Mouse (Mus musculus) spleen, adult 2 months (tissue): Measurements from ENCODE around the gene Kif21a. TPM values are rescaled to one million over a fixed set of nuclear protein-coding genes. Genes with fewer than 3 reads are reported as not detected.

Source experiments
- DNase-seq, 2 experiments: peaks; one replicate each; pipeline versions ENCODE4 v3.0.0 to v3.0.0-alpha.2; 2012 to 2021; ENCODE audit warnings: low spot score in 2 of 2, low read depth in 1 of 2
- H3K27ac ChIP-seq: fragments of 200-500 bp; 2 replicates; pipeline ENCODE4 v1.5.1; 2012; ENCODE audit warnings: low read length, inconsistent platforms; ENCODE audit not compliant: insufficient read depth
- H3K27me3 ChIP-seq: fragments of 200-500 bp; 2 replicates; pipeline ENCODE4 v1.6.1; 2012; ENCODE audit warnings: mild to moderate bottlenecking, moderate library complexity, low read length, inconsistent platforms; ENCODE audit not compliant: control insufficient read depth, insufficient read depth
- H3K36me3 ChIP-seq: fragments of 200-500 bp; 2 replicates; pipeline ENCODE4 v1.6.1; 2012; ENCODE audit warnings: mild to moderate bottlenecking, low read length, inconsistent platforms; ENCODE audit not compliant: control insufficient read depth, insufficient read depth
- H3K4me1 ChIP-seq: fragments of 200-500 bp; 2 replicates; pipeline ENCODE4 v1.6.1; 2011; ENCODE audit warnings: inconsistent platforms; ENCODE audit not compliant: control insufficient read depth, insufficient read depth, insufficient read length
- H3K4me3 ChIP-seq: fragments of 200-500 bp; 2 replicates; pipeline ENCODE4 v1.5.1; 2011; ENCODE audit warnings: mild to moderate bottlenecking, inconsistent platforms; ENCODE audit not compliant: insufficient read depth, insufficient read length; ENCODE audit errors: extremely low read depth
- CTCF ChIP-seq: fragments of 200-500 bp; IDR thresholded peaks from 2 replicates; pipeline ENCODE4 v1.5.1; 2011; ENCODE audit warnings: mild to moderate bottlenecking, inconsistent platforms; ENCODE audit not compliant: insufficient read depth, insufficient read length, insufficient replicate concordance; ENCODE audit errors: extremely low read depth
- POLR2A ChIP-seq: fragments of 200-500 bp; IDR thresholded peaks from 2 replicates; pipeline ENCODE4 v1.6.1; 2011; ENCODE audit warnings: low read depth, low read length, inconsistent platforms
- WGBS: fragments of 180-500 bp; shearing (Covaris S2); methylation state at CpG from one replicate; pipeline ENCODE4 v1.1.7; 2018; 5-methylcytosine and 5-hydroxymethylcytosine counted together
- polyA plus RNA-seq: library from polyadenylated mRNA; depleted of rRNA; stranded (reverse); fragments of >200 nt; gene quantifications from 2 replicates; pipeline ENCODE4 v1.2.3, GENCODE M21; 2012

Kif21a gene
- polyA plus RNA-seq, 1 experiment = 0.50 TPM

GRCm38 (mm10) chr15:91004726-91005125 is 45.0 kb downstream of the Kif21a start:
- Histone ChIP-seq H3K4me1 (no peaks in the 10 kb centered on the region), H3K4me3 (no peak overlapping the region), H3K27ac (no peak overlapping the region), H3K27me3 (no peaks in the 10 kb centered on the region), H3K36me3 (no peaks in the 10 kb centered on the region)
- no peak for TF ChIP-seq CTCF
- TF ChIP-seq POLR2A = no peak
- no peak for DNase-seq
- WGBS = 77% methylated on average over 7 of the region's 7 CpGs

DNA sequence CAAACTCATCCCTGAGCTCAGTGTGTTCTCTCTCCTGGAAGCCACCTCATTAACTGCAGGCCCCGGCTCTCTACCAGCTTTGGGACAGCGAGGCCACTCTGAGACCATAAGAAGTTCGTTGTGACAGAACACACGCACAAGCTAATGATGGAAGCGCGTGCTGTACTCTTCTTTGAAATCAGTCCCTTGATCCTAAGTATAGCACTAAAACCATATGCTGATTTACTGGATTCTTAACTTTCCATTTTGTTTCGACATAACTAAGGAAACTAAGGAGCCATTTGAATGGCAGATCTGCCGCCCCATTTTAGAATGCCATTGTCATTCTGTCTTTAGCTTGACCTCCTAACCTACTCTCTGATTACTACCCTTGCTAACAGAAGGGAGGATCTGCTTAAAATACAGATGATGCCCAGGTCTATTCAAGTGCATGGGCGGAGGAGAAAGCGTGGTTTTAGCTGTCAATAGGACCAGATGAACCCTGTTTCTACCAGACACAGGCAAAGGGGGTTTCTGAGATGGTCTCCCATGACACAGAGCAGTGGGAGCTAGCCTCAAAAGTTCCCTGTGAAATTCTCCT is 48.6 kb downstream of the Kif21a start:
- Histone ChIP-seq H3K4me1 (no peaks in the 10 kb centered on the region), H3K27me3 (no peaks in the 10 kb centered on the region), H3K27ac (no peak overlapping the region), H3K36me3 (no peaks in the 10 kb centered on the region), H3K4me3 (no peak overlapping the region)
- DNase-seq = no peak
- WGBS = 92% methylated on average over 10 of the region's 10 CpGs
- TF ChIP-seq CTCF (no peak), POLR2A (no peak)

DNA sequence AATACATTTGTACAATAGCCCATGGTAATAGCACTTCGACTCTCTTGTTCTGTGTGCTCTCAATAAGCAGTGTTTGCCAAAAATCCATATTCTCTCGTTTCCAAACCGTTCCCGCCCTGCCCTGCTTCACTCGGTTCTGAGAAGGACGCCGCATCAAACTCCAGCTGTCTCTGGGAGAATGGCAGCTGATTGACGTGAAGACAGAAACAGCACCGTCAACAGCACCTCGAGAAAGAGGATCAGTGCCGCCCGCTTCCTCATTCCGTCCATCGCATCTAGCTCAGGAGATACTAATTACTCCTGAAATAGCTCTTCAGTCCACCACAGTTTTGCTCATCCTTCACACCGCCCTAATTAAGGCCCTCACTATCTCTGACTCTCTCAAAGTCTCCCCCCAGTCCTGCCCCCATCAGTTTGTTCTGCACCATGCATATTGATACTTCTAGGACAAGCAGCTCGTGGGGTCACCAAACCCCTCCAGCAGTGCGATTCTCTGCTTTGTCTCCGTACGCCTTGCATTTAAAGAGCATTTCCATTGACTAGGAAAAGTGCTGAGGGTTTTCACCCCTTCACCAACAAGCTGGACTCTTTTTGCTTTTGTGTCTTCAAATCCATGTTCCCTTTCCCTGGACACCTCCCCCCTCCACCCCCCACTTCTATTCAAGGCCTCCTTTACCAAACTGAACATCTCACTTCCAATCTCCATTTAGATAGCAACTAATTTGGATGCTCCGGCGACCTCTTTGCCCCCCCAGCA is 49.3 kb downstream of the Kif21a start:
- WGBS = 89% methylated on average over 21 of the region's 21 CpGs
- Histone ChIP-seq H3K4me1 (no peaks in the 10 kb centered on the region), H3K36me3 (no peaks in the 10 kb centered on the region), H3K27me3 (no peaks in the 10 kb centered on the region), H3K4me3 (no peak overlapping the region), H3K27ac (no peak overlapping the region)
- no peak for DNase-seq
- TF ChIP-seq POLR2A = no peak
- no peak for TF ChIP-seq CTCF

GRCm38 (mm10) chr15:90992871-90993270 is 56.9 kb downstream of the Kif21a start:
- no peaks in the 10 kb centered on the region for H3K36me3 ChIP-seq
- H3K4me1 ChIP-seq = no peaks in the 10 kb centered on the region
- WGBS = 74% methylated on average over 2 of the region's 2 CpGs
- DNase-seq = no peak
- H3K27me3 ChIP-seq = no peaks in the 10 kb centered on the region
- TF ChIP-seq POLR2A = no peak
- no peak for TF ChIP-seq CTCF
- H3K27ac ChIP-seq = no peak overlapping the region
- no peak overlapping the region for H3K4me3 ChIP-seq

GRCm38 (mm10) chr15:90992388-90992787 is 57.4 kb downstream of the Kif21a start:
- TF ChIP-seq CTCF (no peak), POLR2A (no peak)
- Histone ChIP-seq H3K36me3 (no peaks in the 10 kb centered on the region), H3K4me1 (no peaks in the 10 kb centered on the region), H3K27ac (no peak overlapping the region), H3K27me3 (no peaks in the 10 kb centered on the region), H3K4me3 (no peak overlapping the region)
- no peak for DNase-seq
- 87% methylated on average over 14 of the region's 14 CpGs for WGBS

DNA sequence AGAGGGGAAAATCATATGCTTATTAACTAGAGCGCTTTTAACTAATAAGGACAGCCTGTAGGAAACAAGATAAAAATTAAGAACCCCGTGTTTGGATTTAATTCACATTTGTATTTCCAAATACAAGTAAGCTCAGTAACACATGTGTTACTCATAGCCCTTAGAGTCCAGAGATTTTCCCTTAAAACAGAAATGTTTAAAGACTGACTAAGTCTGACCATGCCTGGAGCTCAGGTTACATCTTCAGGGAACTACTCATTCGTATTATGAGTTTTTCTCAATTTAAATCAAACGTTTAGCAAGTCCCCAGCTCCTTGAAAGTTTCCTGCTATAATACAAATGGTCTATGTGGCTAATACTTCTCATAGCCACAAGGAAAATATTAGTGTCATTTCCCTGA is 57.9 kb downstream of the Kif21a start:
- WGBS = 81% methylated on average over 4 of the region's 4 CpGs
- TF ChIP-seq POLR2A (no peak), CTCF (no peak)
- Histone ChIP-seq H3K4me1 (no peaks in the 10 kb centered on the region), H3K4me3 (no peak overlapping the region), H3K27ac (no peak overlapping the region), H3K36me3 (no peaks in the 10 kb centered on the region), H3K27me3 (no peaks in the 10 kb centered on the region)
- no peak for DNase-seq

DNA sequence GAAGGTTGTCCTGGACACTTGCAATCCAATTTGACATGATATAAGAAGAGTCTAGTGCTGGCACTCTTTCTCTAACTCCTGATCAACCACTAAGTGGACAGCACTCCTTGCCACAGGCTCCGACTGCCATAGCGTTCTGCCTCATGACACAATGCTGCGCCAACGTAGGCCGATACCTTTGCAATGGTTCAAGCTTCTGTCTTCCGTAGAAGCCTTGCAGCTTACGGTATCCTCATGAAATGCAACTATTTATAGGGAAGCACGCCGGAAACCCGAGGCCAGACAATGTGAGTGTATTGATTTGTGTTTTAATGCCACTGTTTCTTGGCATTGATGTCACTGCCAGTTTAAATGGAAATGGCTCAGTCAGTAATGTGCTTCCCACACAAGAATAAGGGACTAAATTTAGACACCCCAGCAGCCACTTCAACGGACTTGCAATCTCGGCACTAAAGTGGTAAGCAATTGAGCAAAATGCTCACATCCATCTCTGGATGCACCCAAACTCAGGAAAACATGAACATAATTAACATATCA is 62.0 kb downstream of the Kif21a start:
- Histone ChIP-seq H3K4me1 (no peaks in the 10 kb centered on the region), H3K27ac (no peak overlapping the region), H3K36me3 (no peaks in the 10 kb centered on the region), H3K4me3 (no peak overlapping the region), H3K27me3 (no peaks in the 10 kb centered on the region)
- no peak for DNase-seq
- no peak for TF ChIP-seq CTCF
- no peak for TF ChIP-seq POLR2A
- WGBS = 92% methylated on average over 12 of the region's 12 CpGs
